Mouse (Mus musculus) stomach, embryonic 14.5 days (tissue): ENCODE data around the gene Ppp1r12c. TPM values are rescaled to one million over a fixed set of nuclear protein-coding genes. Genes with fewer than 3 reads are reported as not detected.
A peak's percentile ranks its signal among the peaks of the same experiment; 100 is the strongest.

Experiments
- ATAC-seq: fragments of 200-750 bp; cut with Nextera tagmentation; 2 replicates; pipeline ENCODE4 v1.8.0; 2017; ENCODE audit warnings: low read depth, moderate TSS enrichment; ENCODE audit not compliant: insufficient number of reproducible peaks, insufficient read depth, low FRiP score
- H3K27ac ChIP-seq: fragments of 300-500 bp; sonication (generic); 2 replicates; pipeline ENCODE4 v1.5.1; 2014; ENCODE audit warnings: mild to moderate bottlenecking, low read length, moderate library complexity, mixed read lengths
- H3K27me3 ChIP-seq: fragments of 300-500 bp; sonication (generic); 2 replicates; pipeline ENCODE4 v1.6.1; 2014; ENCODE audit warnings: low read length, control low read depth, mixed read lengths; ENCODE audit not compliant: control insufficient read depth, insufficient read depth
- H3K36me3 ChIP-seq: fragments of 300-500 bp; sonication (generic); 2 replicates; pipeline ENCODE4 v1.6.1; 2014; ENCODE audit warnings: mild to moderate bottlenecking, control low read depth, low read length, moderate library complexity, mixed read lengths; ENCODE audit not compliant: control insufficient read depth, insufficient read depth
- H3K4me1 ChIP-seq: fragments of 300-500 bp; sonication (generic); 2 replicates; pipeline ENCODE4 v1.6.1; 2014; ENCODE audit warnings: low read length, control low read depth, mixed read lengths; ENCODE audit not compliant: control insufficient read depth, insufficient read depth
- H3K4me2 ChIP-seq: fragments of 300-500 bp; sonication (generic); replicated peaks from 2 replicates; pipeline ENCODE4 v1.6.1; 2014; ENCODE audit warnings: low read depth, low read length, control low read depth
- H3K4me3 ChIP-seq: fragments of 300-500 bp; sonication (generic); 2 replicates; pipeline ENCODE4 v1.5.1; 2014; ENCODE audit warnings: low read depth, low read length, control low read depth
- H3K9ac ChIP-seq: fragments of 300-500 bp; sonication (generic); replicated peaks from 2 replicates; pipeline ENCODE4 v1.6.1; 2014; ENCODE audit warnings: low read depth, mild to moderate bottlenecking, control low read depth, low read length, moderate library complexity, mixed read lengths
- H3K9me3 ChIP-seq: fragments of 300-500 bp; sonication (generic); 2 replicates; pipeline ENCODE4 v1.6.1; 2016; ENCODE audit warnings: low read depth, low read length, control low read depth; ENCODE audit not compliant: control insufficient read depth
- WGBS: fragments of 180-500 bp; shearing (Covaris S2); extraction: QIAGEN DNeasy Blood & Tissue Kit; methylation state at CpG from one replicate; pipeline ENCODE4 v1.1.7; 2014; 5-methylcytosine and 5-hydroxymethylcytosine counted together
- polyA plus RNA-seq: library from polyadenylated mRNA; unstranded; fragments of >200 nt; fragmentation: Nextera tagmentation; extraction: Ambion mirVana; gene quantifications from 2 replicates; pipeline ENCODE4 v1.2.1, GENCODE M21; 2014

Ppp1r12c gene
- polyA plus RNA-seq, 1 experiment from 2014 or later: 47.2 TPM

- peak overlapping the region; percentile 91 for H3K4me3 ChIP-seq
- WGBS: 9% methylated on average over 14 of the region's 14 CpGs
- H3K9ac ChIP-seq: peak overlapping the region; percentile 95; the same call in 1 of the 2 replicates
- peak overlapping the region; percentile 61 for H3K4me2 ChIP-seq
- ATAC-seq: no peak; the same call in 1 of the 2 replicates
- H3K4me1 ChIP-seq: peaks cover 25% of the 10 kb centered on the region
- peak overlapping the region; percentile 93 for H3K27ac ChIP-seq
- H3K9me3 ChIP-seq: no peaks in the 10 kb centered on the region
- no peaks in the 10 kb centered on the region for H3K27me3 ChIP-seq
- H3K36me3 ChIP-seq: no peaks in the 10 kb centered on the region
Measured at GRCm38 (mm10) chr7:4502421-4503090, 1.1 kb upstream of the Ppp1r12c start.

- ATAC-seq: peak; percentile 20
- peak overlapping the region; percentile 95 for H3K9ac ChIP-seq
- peak overlapping the region; percentile 93 for H3K27ac ChIP-seq
- peaks cover 10% of the 10 kb centered on the region; the same call in 1 of the 2 replicates for H3K36me3 ChIP-seq
- WGBS: under 1% methylated on average over 33 of the region's 52 CpGs
- no peaks in the 10 kb centered on the region for H3K9me3 ChIP-seq
- H3K27me3 ChIP-seq: no peaks in the 10 kb centered on the region
- peak overlapping the region; percentile 91 for H3K4me3 ChIP-seq
- H3K4me2 ChIP-seq: peak overlapping the region; percentile 61
- peaks cover 25% of the 10 kb centered on the region for H3K4me1 ChIP-seq
Measured at GRCm38 (mm10) chr7:4500892-4501471, 498 bp downstream of the Ppp1r12c start.

- 85% methylated on average over 4 of the region's 4 CpGs for WGBS
- no peaks in the 10 kb centered on the region for H3K9me3 ChIP-seq
- peak overlapping the region; percentile 63 for H3K27ac ChIP-seq
- ATAC-seq: no peak
- peaks cover 16% of the 10 kb centered on the region for H3K36me3 ChIP-seq
- H3K27me3 ChIP-seq: no peaks in the 10 kb centered on the region
- H3K9ac ChIP-seq: no peak overlapping the region; the same call in 1 of the 2 replicates
- H3K4me3 ChIP-seq: peak overlapping the region; percentile 11; the same call in 1 of the 2 replicates
- peak overlapping the region; percentile 61 for H3K4me2 ChIP-seq
- H3K4me1 ChIP-seq: peaks cover 25% of the 10 kb centered on the region
Measured at GRCm38 (mm10) chr7:4499034-4499433, 2.4 kb downstream of the Ppp1r12c start.

- no peaks in the 10 kb centered on the region for H3K9me3 ChIP-seq
Measured at GRCm38 (mm10) chr7:4498251-4498650, 3.2 kb downstream of the Ppp1r12c start.

DNA sequence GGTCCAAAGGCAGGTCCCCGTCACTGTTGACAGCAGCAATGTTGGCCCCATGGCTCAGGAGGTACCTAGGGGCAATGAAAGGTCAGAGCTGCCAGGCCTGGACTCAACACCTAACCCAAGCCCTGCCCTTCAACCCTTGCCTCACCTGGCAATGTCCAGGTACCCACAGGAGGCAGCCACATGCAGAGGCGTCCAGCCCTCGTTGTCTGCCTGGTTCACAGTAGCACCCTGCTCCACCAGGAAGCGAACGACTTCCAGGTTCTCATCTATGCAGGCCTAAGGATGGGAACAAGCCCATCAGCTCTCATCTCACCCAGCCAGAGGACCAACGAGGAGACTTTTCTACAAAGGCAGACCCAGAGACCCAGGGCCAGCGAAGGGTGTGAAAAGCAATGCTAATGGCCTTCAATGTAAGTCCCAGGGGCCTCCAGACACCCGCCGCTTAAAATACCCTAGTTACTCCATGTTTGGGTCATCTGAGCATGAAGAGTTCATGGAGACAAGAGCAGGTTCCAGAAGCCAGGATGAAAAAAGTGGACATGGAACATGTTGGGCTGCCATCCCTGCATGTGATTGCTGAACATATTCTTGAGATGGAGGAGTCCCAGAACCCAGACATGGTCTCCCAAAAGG lies 4.1 kb downstream of the Ppp1r12c start:
- Histone ChIP-seq H3K4me1 (peaks cover 34% of the 10 kb centered on the region), H3K36me3 (peaks cover 22% of the 10 kb centered on the region), H3K27me3 (no peaks in the 10 kb centered on the region), H3K9ac (no peak overlapping the region), H3K27ac (no peak overlapping the region), H3K9me3 (no peaks in the 10 kb centered on the region), H3K4me3 (no peak overlapping the region), H3K4me2 (peak overlapping the region; percentile 61; the same call in 1 of the 2 replicates)
- ATAC-seq: no peak
- 94% methylated on average over 9 of the region's 9 CpGs for WGBS

More at GRCm38 (mm10) chr7:4498251-4498650, 3.2 kb downstream of the Ppp1r12c start:
- no peak overlapping the region; the same call in 1 of the 2 replicates for H3K4me3 ChIP-seq
- peak overlapping the region; percentile 61 for H3K4me2 ChIP-seq
- peak; percentile 20; the same call in 1 of the 2 replicates for ATAC-seq
- peaks cover 26% of the 10 kb centered on the region for H3K4me1 ChIP-seq
- H3K27me3 ChIP-seq: no peaks in the 10 kb centered on the region
- H3K36me3 ChIP-seq: peaks cover 16% of the 10 kb centered on the region
- whole genome bisulfite sequencing: 17% methylated on average over 9 of the region's 9 CpGs
- H3K9ac ChIP-seq: 0 out of 2 replicates have a peak overlapping the region, but pooled peaks have one; percentile 10
- H3K27ac ChIP-seq: peak overlapping the region; percentile 63

DNA sequence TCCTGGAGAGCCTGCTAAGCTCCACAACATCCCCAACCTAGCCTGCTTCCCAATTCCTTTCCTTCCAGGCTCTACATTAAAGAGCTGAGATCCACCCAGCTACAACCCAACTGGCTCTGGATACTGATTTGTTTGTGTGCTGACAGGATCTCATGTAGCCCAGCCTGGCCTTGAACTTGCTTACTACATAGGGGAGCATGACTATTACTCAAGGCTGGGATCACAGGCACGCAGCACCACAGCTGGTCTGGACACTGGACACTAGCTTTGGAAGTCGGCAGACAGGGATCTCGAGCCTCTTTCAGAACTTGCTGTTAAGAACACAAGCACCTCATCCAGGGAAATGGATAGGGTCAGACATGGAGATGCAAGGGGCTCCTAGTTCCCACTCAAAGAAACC lies 5.0 kb downstream of the Ppp1r12c start:
- Histone ChIP-seq H3K9me3 (no peaks in the 10 kb centered on the region), H3K9ac (no peak overlapping the region), H3K4me1 (peaks cover 38% of the 10 kb centered on the region), H3K27me3 (no peaks in the 10 kb centered on the region), H3K27ac (no peak overlapping the region), H3K36me3 (peaks cover 22% of the 10 kb centered on the region), H3K4me3 (no peak overlapping the region), H3K4me2 (no peak overlapping the region)
- no peak for ATAC-seq
- 97% methylated on average over 3 of the region's 3 CpGs for WGBS

- peaks cover 34% of the 10 kb centered on the region for H3K36me3 ChIP-seq
- no peak for ATAC-seq
- H3K27me3 ChIP-seq: no peaks in the 10 kb centered on the region
- H3K4me2 ChIP-seq: no peak overlapping the region
- H3K4me3 ChIP-seq: no peak overlapping the region
- no peak overlapping the region for H3K9ac ChIP-seq
- no peak overlapping the region for H3K27ac ChIP-seq
- WGBS: 61% methylated on average over 1 of the region's 1 CpGs
- peaks cover 24% of the 10 kb centered on the region for H3K4me1 ChIP-seq
- H3K9me3 ChIP-seq: no peaks in the 10 kb centered on the region
Measured at GRCm38 (mm10) chr7:4493991-4494390, 7.5 kb downstream of the Ppp1r12c start.
